Mouse (Mus musculus) liver, adult 2 months (tissue): ENCODE results near the gene Olfr659. TPM values are rescaled to one million over a fixed set of nuclear protein-coding genes. Genes with fewer than 3 reads are reported as not detected.

ENCODE experiments used
- DNase-seq: peaks from one replicate; pipeline ENCODE4 v3.0.0-alpha.2; 2011; ENCODE audit warnings: low read depth, low spot score; ENCODE audit errors: extremely low read depth
- H3K27ac ChIP-seq: fragments of 200-500 bp; replicated peaks from 2 replicates; pipeline ENCODE4 v1.5.1; 2012; ENCODE audit warnings: low read depth, mild to moderate bottlenecking, control low read depth, inconsistent platforms, low read length; ENCODE audit not compliant: insufficient read depth
- H3K27me3 ChIP-seq: fragments of 200-500 bp; 2 replicates; pipeline ENCODE4 v1.6.1; 2012; ENCODE audit warnings: mild to moderate bottlenecking, moderate library complexity, low read length, inconsistent platforms; ENCODE audit not compliant: control insufficient read depth, insufficient read depth
- H3K36me3 ChIP-seq: fragments of 200-500 bp; 2 replicates; pipeline ENCODE4 v1.6.1; 2012; ENCODE audit warnings: low read length, inconsistent platforms; ENCODE audit not compliant: control insufficient read depth, insufficient read depth
- H3K4me1 ChIP-seq: fragments of 200-500 bp; 2 replicates; pipeline ENCODE4 v1.6.1; 2011; ENCODE audit warnings: low read length; ENCODE audit not compliant: control insufficient read depth, insufficient read depth
- H3K4me3 ChIP-seq: fragments of 200-500 bp; 2 replicates; pipeline ENCODE4 v1.5.1; 2011; ENCODE audit warnings: low read depth, mild to moderate bottlenecking, control low read depth, low read length, moderate library complexity; ENCODE audit not compliant: insufficient read depth
- H3K79me2 ChIP-seq: fragments of 200-500 bp; 2 replicates; pipeline ENCODE4 v1.6.1; 2012; ENCODE audit warnings: inconsistent platforms, mild to moderate bottlenecking, low read length, moderate library complexity; ENCODE audit not compliant: control insufficient read depth, insufficient read depth
- H3K9ac ChIP-seq: fragments of 200-500 bp; 2 replicates; pipeline ENCODE4 v1.6.1; 2012; ENCODE audit warnings: low read depth, mild to moderate bottlenecking, control low read depth, inconsistent platforms, low read length
- CTCF ChIP-seq: fragments of 200-500 bp; IDR thresholded peaks from 2 replicates; pipeline ENCODE4 v1.5.1; 2011; ENCODE audit warnings: low read depth, low read length, control low read depth
- POLR2A ChIP-seq: fragments of 200-500 bp; IDR thresholded peaks from 2 replicates; pipeline ENCODE4 v1.6.1; 2011; ENCODE audit warnings: low read length, control low read depth; ENCODE audit not compliant: insufficient read depth; ENCODE audit errors: extremely low read depth
- WGBS: fragments of 180-500 bp; shearing (Covaris S2); methylation state at CpG from one replicate; pipeline ENCODE4 v1.1.7; 2018; 5-methylcytosine and 5-hydroxymethylcytosine counted together
- polyA plus RNA-seq: library from polyadenylated mRNA; depleted of rRNA; stranded (reverse); fragments of >200 nt; gene quantifications from 2 replicates; pipeline ENCODE4 v1.2.3, GENCODE M21; 2012; rRNA removed
- total RNA-seq: library from RNA; depleted of rRNA; stranded (reverse); fragments of >200 nt; gene quantifications from 2 replicates; pipeline ENCODE4 v1.2.3, GENCODE M21; 2014; rRNA removed

Gene Olfr659
- not detected in 2 replicates for total RNA-seq
- polyA plus RNA-seq: not detected in 2 replicates

DNA sequence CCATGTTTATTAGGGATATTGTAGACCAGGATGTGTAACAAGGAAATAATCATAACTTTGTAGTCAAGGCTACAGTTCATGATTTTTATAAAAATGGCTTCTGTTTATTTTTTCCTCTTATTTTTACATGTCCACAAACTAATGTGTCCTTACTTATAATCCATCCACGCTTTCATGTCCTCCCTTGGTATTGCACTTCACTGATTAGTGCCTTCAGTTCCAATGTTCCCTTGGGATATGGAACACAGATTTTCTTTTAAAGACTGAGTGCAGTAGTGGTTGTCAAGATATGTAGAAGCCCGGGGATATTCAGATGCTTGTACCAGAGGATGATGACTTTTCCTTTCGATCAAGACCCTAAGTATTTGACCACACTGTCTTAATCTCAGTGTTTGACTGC is at the start of gene Olfr659:
Olfr659 (plus strand) TSS at position 301 of the 400 bp plus-strand sequence.
- WGBS: 82% methylated on average over 3 of the region's 3 CpGs
- TF ChIP-seq CTCF: no peak
- TF ChIP-seq POLR2A: no peak
- H3K27ac ChIP-seq: no peak within 1 kb of the TSS

DNA sequence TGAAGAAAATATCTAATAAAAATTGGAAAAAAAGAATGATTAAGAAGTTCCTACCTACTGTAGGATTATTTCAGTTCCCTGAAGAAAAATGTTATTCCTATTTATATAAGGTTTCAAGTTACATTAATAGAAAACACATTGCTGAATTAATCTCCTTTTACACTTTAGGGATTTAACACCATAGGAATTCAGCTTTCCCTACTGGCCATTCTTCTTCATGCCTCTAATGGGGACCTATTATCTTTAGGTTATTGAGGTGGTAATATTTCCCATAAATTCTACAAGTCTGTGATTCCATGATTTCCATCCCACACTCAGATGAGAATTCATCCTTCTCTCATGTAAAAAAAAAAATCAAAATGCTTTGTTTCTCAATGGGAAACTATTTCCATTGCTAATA is 42.1 kb upstream of the Olfr659 start, which contains the start of gene Olfr657:
Olfr657 (plus strand) TSS at position 301 of the 400 bp plus-strand sequence.
- no peak within 1 kb of the TSS for H3K4me3 ChIP-seq
- H3K79me2 ChIP-seq: no peaks in the 10 kb centered on the region
- no peak for TF ChIP-seq POLR2A
- no peak for TF ChIP-seq CTCF
- no peaks in the 10 kb centered on the region for H3K4me1 ChIP-seq
- DNase-seq: no peak
- H3K9ac ChIP-seq: no peak within 1 kb of the TSS
- no peaks in the 10 kb centered on the region for H3K36me3 ChIP-seq
- H3K27ac ChIP-seq: no peak within 1 kb of the TSS
- H3K27me3 ChIP-seq: no peaks in the 10 kb centered on the region

More for the DNA sequence above, at the start of gene Olfr659:
- Histone ChIP-seq H3K79me2 (no peaks in the 10 kb centered on the region), H3K36me3 (no peaks in the 10 kb centered on the region), H3K4me1 (no peaks in the 10 kb centered on the region), H3K4me3 (no peak within 1 kb of the TSS), H3K9ac (no peak within 1 kb of the TSS), H3K27me3 (no peaks in the 10 kb centered on the region)
- no peak for DNase-seq

DNA sequence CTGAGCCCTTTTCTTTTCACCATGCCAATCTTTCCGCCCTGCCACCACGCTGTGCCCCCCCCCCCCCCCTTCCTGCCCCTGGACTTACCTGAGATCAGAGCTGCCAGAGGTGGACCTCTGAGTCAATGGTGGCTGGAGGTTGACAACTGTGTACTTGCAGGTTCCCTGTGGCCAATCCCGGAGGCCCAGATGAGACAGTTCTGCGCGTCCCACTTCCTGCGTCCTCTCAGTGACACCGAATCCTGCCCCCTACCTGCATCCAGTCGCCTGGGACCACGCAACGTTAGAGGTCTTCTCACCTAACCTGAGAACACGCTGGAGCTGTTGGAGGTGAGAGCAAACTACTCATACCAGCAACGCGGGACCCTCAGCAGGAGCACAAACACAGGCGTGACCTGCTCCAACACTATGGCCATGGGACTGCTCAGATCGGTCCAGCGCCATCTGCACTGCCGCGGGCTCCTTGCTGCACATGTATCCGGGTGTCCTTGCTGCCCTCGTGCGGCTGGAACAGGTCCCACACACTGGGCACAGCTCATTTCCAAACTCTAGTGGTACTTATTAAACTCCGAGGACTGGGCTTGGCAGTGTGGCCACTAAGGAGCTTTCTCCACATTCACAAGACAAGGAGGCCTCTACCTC is 19.6 kb upstream of the Olfr659 start, which contains the start of gene Olfr658:
Olfr658 (minus strand) TSS at position 465 of the 642 bp plus-strand sequence.
- Histone ChIP-seq H3K36me3 (no peaks in the 10 kb centered on the region), H3K4me3 (peak within 1 kb of the TSS; percentile 26; the same call in 1 of the 2 replicates), H3K27me3 (no peaks in the 10 kb centered on the region), H3K27ac (no peak within 1 kb of the TSS), H3K9ac (no peak within 1 kb of the TSS), H3K79me2 (no peaks in the 10 kb centered on the region), H3K4me1 (no peaks in the 10 kb centered on the region)
- WGBS: 9% methylated on average over 21 of the region's 22 CpGs
- TF ChIP-seq POLR2A (no peak), CTCF (peak; percentile 65)
- peak; percentile 26 for DNase-seq

DNA sequence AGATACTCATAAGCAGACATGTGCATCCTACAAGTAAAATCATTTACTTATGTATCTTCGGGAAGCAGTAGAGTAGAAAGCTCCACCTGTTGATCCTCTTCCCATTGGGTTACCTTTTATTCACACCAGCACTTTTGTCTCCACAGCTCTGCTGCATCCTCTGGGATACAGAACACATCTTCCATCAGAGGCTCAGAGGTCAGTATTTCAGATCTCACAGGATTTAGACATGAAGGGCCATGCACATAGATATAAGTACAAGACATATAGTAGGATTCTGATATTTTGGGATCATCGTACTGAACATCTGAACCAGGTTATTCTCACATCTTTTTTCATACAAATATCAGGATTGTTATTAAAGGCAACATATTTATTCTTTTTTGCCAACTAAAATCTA is 19.6 kb downstream of the Olfr659 start, which contains the start of gene Olfr661:
Olfr661 (plus strand) TSS at position 301 of the 400 bp plus-strand sequence.
- Histone ChIP-seq H3K36me3 (no peaks in the 10 kb centered on the region), H3K4me3 (no peak within 1 kb of the TSS), H3K27ac (no peak within 1 kb of the TSS), H3K9ac (no peak within 1 kb of the TSS), H3K4me1 (no peaks in the 10 kb centered on the region), H3K27me3 (no peaks in the 10 kb centered on the region), H3K79me2 (no peaks in the 10 kb centered on the region)
- WGBS: 75% methylated on average over 2 of the region's 2 CpGs
- DNase-seq: no peak
- no peak for TF ChIP-seq CTCF
- no peak for TF ChIP-seq POLR2A

Other genes starting within 250 kb of the Olfr659 start
- gene Trim30a, start 201.6 kb upstream of the Olfr659 start, total RNA-seq: 8.1 and 9.4 TPM in 2 replicates
- gene Trim30a, start 201.6 kb upstream of the Olfr659 start, polyA plus RNA-seq: 0.90 and 1.5 TPM in 2 replicates
- 6.2 and 8.9 TPM in 2 replicates for gene Trim30d, start 158.9 kb upstream of the Olfr659 start, total RNA-seq
- 0.42 and 1.2 TPM in 2 replicates for gene Trim30d, start 158.9 kb upstream of the Olfr659 start, polyA plus RNA-seq
- not detected in 2 replicates for gene Olfr651, start 116.6 kb upstream of the Olfr659 start, total RNA-seq
- not detected in 2 replicates for gene Olfr651, start 116.6 kb upstream of the Olfr659 start, polyA plus RNA-seq
- not detected in 2 replicates for gene Olfr652, start 105.9 kb upstream of the Olfr659 start, total RNA-seq
- gene Olfr652, start 105.9 kb upstream of the Olfr659 start, polyA plus RNA-seq: not detected in 2 replicates
- not detected in 2 replicates for gene Olfr653, start 89.4 kb upstream of the Olfr659 start, total RNA-seq
- gene Olfr653, start 89.4 kb upstream of the Olfr659 start, polyA plus RNA-seq: not detected in 2 replicates
- not detected in 2 replicates for gene Olfr654, start 79.7 kb upstream of the Olfr659 start, total RNA-seq
- not detected in 2 replicates for gene Olfr654, start 79.7 kb upstream of the Olfr659 start, polyA plus RNA-seq
- not detected in 2 replicates for gene Olfr655, start 65.0 kb upstream of the Olfr659 start, total RNA-seq
- gene Olfr655, start 65.0 kb upstream of the Olfr659 start, polyA plus RNA-seq: not detected in 2 replicates
- not detected in 2 replicates for gene Olfr656, start 52.8 kb upstream of the Olfr659 start, total RNA-seq
- gene Olfr656, start 52.8 kb upstream of the Olfr659 start, polyA plus RNA-seq: not detected in 2 replicates
- gene Olfr657, start 42.0 kb upstream of the Olfr659 start, total RNA-seq: not detected in 2 replicates
- not detected in 2 replicates for gene Olfr657, start 42.0 kb upstream of the Olfr659 start, polyA plus RNA-seq
- gene Olfr658, start 19.4 kb upstream of the Olfr659 start, total RNA-seq: not detected in 2 replicates
- not detected in 2 replicates for gene Olfr658, start 19.4 kb upstream of the Olfr659 start, polyA plus RNA-seq
- gene Olfr661, start 19.7 kb downstream of the Olfr659 start, total RNA-seq: not detected in 2 replicates
- not detected in 2 replicates for gene Olfr661, start 19.7 kb downstream of the Olfr659 start, polyA plus RNA-seq
- not detected in 2 replicates for gene Usp17le, start 110.7 kb downstream of the Olfr659 start, total RNA-seq
- gene Usp17le, start 110.7 kb downstream of the Olfr659 start, polyA plus RNA-seq: not detected in 2 replicates
- gene Usp17lb, start 175.8 kb downstream of the Olfr659 start, total RNA-seq: not detected in 2 replicates
- gene Usp17lb, start 175.8 kb downstream of the Olfr659 start, polyA plus RNA-seq: not detected in 2 replicates
- not detected in 2 replicates for gene Usp17la, start 190.3 kb downstream of the Olfr659 start, total RNA-seq
- gene Usp17la, start 190.3 kb downstream of the Olfr659 start, polyA plus RNA-seq: not detected in 2 replicates
- gene Olfr665, start 211.3 kb downstream of the Olfr659 start, total RNA-seq: not detected in 2 replicates
- not detected in 2 replicates for gene Olfr665, start 211.3 kb downstream of the Olfr659 start, polyA plus RNA-seq
- not detected in 2 replicates for gene Olfr666, start 229.2 kb downstream of the Olfr659 start, total RNA-seq
- gene Olfr666, start 229.2 kb downstream of the Olfr659 start, polyA plus RNA-seq: not detected in 2 replicates